8 mouse cellular contexts compared by ENCODE assay signal in the genomic region with DNA sequence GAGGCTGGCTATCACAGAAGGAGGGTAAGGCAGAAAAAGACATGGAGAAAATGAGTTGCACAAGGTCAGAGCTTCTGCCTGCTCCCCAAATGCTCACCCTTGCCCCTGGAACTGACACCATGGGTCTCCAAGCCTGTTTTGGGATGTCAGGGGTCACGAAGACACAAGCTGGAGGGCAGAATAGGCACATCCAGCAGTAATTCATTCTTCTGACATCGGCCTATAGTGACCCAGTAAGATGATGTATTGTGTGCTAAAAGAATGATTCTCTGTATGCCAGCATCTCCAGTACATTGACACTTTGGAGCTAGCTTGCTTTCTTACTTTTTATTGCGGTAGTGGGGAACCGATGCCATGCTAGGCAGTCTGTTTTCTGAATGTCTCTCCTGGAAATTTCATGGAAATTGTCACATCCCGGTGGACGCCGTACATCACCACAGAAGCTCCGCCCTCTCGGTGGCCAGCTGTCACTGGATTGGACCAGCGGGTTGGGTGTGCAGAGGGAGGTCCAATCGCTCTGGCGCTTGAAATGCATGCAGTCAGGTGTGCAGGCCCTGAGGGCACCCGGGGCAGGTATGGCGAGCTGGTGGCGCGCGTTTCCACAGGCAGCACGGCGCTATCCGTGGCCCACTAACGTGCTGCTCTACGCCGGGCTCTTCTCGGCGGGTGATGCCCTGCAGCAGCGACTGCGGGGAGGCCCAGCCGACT. TPM values are rescaled to one million over a fixed set of nuclear protein-coding genes. Genes with fewer than 3 reads are reported as not detected.
DNase-seq lines count a peak whose midpoint lies in the region; TF ChIP-seq lines count a peak whose summit lies in the region.

No protein-coding gene starts in this region.

- TF ChIP-seq POLR2A in kidney, adult 2 months (IDR thresholded peaks at IDR 0.05; ENCODE audit: low read depth, low read length) = peak; percentile 87
- no peak for TF ChIP-seq POLR2A in small intestine, adult 2 months (IDR thresholded peaks at IDR 0.05; ENCODE audit: low read depth, low read length)

- H3K9me3 ChIP-seq in midbrain, embryonic 10.5 days (replicated peaks) = no peaks in the 10 kb centered on the region

- H3K36me3 ChIP-seq in kidney, adult 2 months (ENCODE audit: control insufficient read depth, insufficient read depth, low read length) = peaks cover 2% of the 10 kb centered on the region; the same call in 1 of the 2 replicates
- H3K36me3 ChIP-seq in midbrain, embryonic 10.5 days = no peaks in the 10 kb centered on the region
- no peaks in the 10 kb centered on the region for H3K36me3 ChIP-seq in small intestine, adult 2 months (ENCODE audit: control insufficient read depth, insufficient read depth, low read length)

- intact Hi-C loops in left cerebral cortex, postnatal 25 days (cut with DNase I) = loop anchor here (2.0 to 5.0 kb wide), 2 partner anchors 47 to 167 kb away; a partner anchor contains a TSS

- H3K4me1 ChIP-seq in kidney, adult 2 months (ENCODE audit: control insufficient read depth, insufficient read depth, low read length) = peaks cover 2% of the 10 kb centered on the region; the same call in 1 of the 2 replicates
- peaks cover 16% of the 10 kb centered on the region for H3K4me1 ChIP-seq in midbrain, embryonic 10.5 days
- 0 out of 2 replicates have a peak, but pooled peaks cover 3% of the 10 kb centered on the region for H3K4me1 ChIP-seq in small intestine, adult 2 months (ENCODE audit: control insufficient read depth, insufficient read depth, insufficient read length, low read length)

- H3K27me3 ChIP-seq in kidney, adult 2 months (replicated peaks; ENCODE audit: control insufficient read depth, insufficient read depth, low read length) = no peaks in the 10 kb centered on the region
- peaks cover 25% of the 10 kb centered on the region for H3K27me3 ChIP-seq in midbrain, embryonic 10.5 days (ENCODE audit: low read depth, poor library complexity, severe bottlenecking)
- H3K27me3 ChIP-seq in small intestine, adult 2 months (ENCODE audit: control insufficient read depth, insufficient read depth, low read length) = no peaks in the 10 kb centered on the region; the same call in 1 of the 2 replicates

- 6% methylated on average over 28 of the region's 28 CpGs for WGBS in kidney, adult 2 months
- WGBS in midbrain, embryonic 10.5 days = 6% methylated on average over 28 of the region's 28 CpGs
- WGBS in small intestine, adult 2 months = 6% methylated on average over 28 of the region's 28 CpGs

- peak; percentile 68 for DNase-seq in adrenal gland, postnatal 25 days
- DNase-seq in embryo, embryonic 10.5 days (ENCODE audit: low spot score) = peak; percentile 75
- peak; percentile 20 for DNase-seq in gastrocnemius, postnatal 25 days
- DNase-seq in kidney, adult 2 months = peak; percentile 95
- peak; percentile 83 to 93 for DNase-seq in left cerebral cortex, postnatal 25 days (ENCODE audit: low spot score in 2 of 2)
- DNase-seq in midbrain, embryonic 10.5 days (ENCODE audit: low spot score) = peak; percentile 64
- no peak for DNase-seq in spleen, adult 12 weeks (ENCODE audit: low spot score)

- peak overlapping the region; percentile 61 for H3K27ac ChIP-seq in kidney, adult 2 months (ENCODE audit: insufficient read depth, low read depth, low read length)
- H3K27ac ChIP-seq in midbrain, embryonic 10.5 days (replicated peaks) = peak overlapping the region; percentile 70
- H3K27ac ChIP-seq in small intestine, adult 2 months (ENCODE audit: insufficient read depth, low read depth, low read length) = no peak overlapping the region

- peak overlapping the region; percentile 65 for H3K4me3 ChIP-seq in kidney, adult 2 months (ENCODE audit: insufficient read depth, low read depth, low read length)
- peak overlapping the region; percentile 73 for H3K4me3 ChIP-seq in midbrain, embryonic 10.5 days
- peak overlapping the region; percentile 81 for H3K4me3 ChIP-seq in small intestine, adult 2 months (ENCODE audit: low read depth, low read length)

- no peak for TF ChIP-seq CTCF in kidney, adult 2 months (conservative IDR thresholded peaks at IDR 0.05; ENCODE audit: insufficient read depth, insufficient read length, low read depth, low read length)
- TF ChIP-seq CTCF in small intestine, adult 2 months (IDR thresholded peaks at IDR 0.05; ENCODE audit: extremely low read depth, insufficient read length, insufficient replicate concordance, low read depth, low read length) = no peak

RNA-seq across cellular contexts. Expression of a gene that starts 37.3 kb away (rescaled TPM):
- total RNA-seq in adrenal gland, postnatal 25 days (2021) = 6.8 and 13.1 TPM in 2 replicates
- 1 to 10 TPM in 1 of 2 experiments, under 1 TPM in 1; 0.69 to 1.0 TPM for total RNA-seq in gastrocnemius, postnatal 25 days (2021)
- polyA plus RNA-seq in kidney, adult 2 months (2012; rRNA removed) = 363 and 893 TPM in 2 replicates
- total RNA-seq in left cerebral cortex, postnatal 25 days (2021) = 10 to 100 TPM; 64.8 to 68.0 TPM
- 2.9 and 3.2 TPM in 2 replicates for polyA plus RNA-seq in midbrain, embryonic 10.5 days (2016; fragmentation: Nextera tagmentation; extraction: Ambion mirVana)
- 2.7 and 4.7 TPM in 2 replicates for polyA plus RNA-seq in small intestine, adult 2 months (2012; rRNA removed)

RNA-seq across cellular contexts. Expression of a gene that starts 37.4 kb away (rescaled TPM):
- 84.2 and 86.3 TPM in 2 replicates for total RNA-seq in adrenal gland, postnatal 25 days (2021)
- 10 to 100 TPM; 41.8 to 47.7 TPM for total RNA-seq in gastrocnemius, postnatal 25 days (2021)
- 77.3 and 85.4 TPM in 2 replicates for polyA plus RNA-seq in kidney, adult 2 months (2012; rRNA removed)
- 10 to 100 TPM; 64.9 to 74.6 TPM for total RNA-seq in left cerebral cortex, postnatal 25 days (2021)
- polyA plus RNA-seq in midbrain, embryonic 10.5 days (2016; fragmentation: Nextera tagmentation; extraction: Ambion mirVana) = 63.5 and 71.2 TPM in 2 replicates
- polyA plus RNA-seq in small intestine, adult 2 months (2012; rRNA removed) = 76.7 and 137 TPM in 2 replicates

RNA-seq across cellular contexts. Expression of a gene that starts 46.1 kb away (rescaled TPM):
- 1.5 and 1.9 TPM in 2 replicates for total RNA-seq in adrenal gland, postnatal 25 days (2021)
- total RNA-seq in gastrocnemius, postnatal 25 days (2021) = not detected
- 0.37 and 0.41 TPM in 2 replicates for polyA plus RNA-seq in kidney, adult 2 months (2012; rRNA removed)
- 100 to 1,000 TPM; 262 to 285 TPM for total RNA-seq in left cerebral cortex, postnatal 25 days (2021)
- polyA plus RNA-seq in midbrain, embryonic 10.5 days (2016; fragmentation: Nextera tagmentation; extraction: Ambion mirVana) = 10.6 and 18.7 TPM in 2 replicates
- 0.14 and 0.35 TPM in 2 replicates for polyA plus RNA-seq in small intestine, adult 2 months (2012; rRNA removed)

RNA-seq across cellular contexts. Expression of a gene that starts 46.4 kb away (rescaled TPM):
- total RNA-seq in adrenal gland, postnatal 25 days (2021) = 0.94 TPM in 1 of 2 replicates, not detected in the other
- not detected for total RNA-seq in gastrocnemius, postnatal 25 days (2021)
- 0.09 and 0.20 TPM in 2 replicates for polyA plus RNA-seq in kidney, adult 2 months (2012; rRNA removed)
- 1 to 10 TPM; 1.0 to 1.7 TPM for total RNA-seq in left cerebral cortex, postnatal 25 days (2021)
- 0.85 and 1.2 TPM in 2 replicates for polyA plus RNA-seq in midbrain, embryonic 10.5 days (2016; fragmentation: Nextera tagmentation; extraction: Ambion mirVana)
- polyA plus RNA-seq in small intestine, adult 2 months (2012; rRNA removed) = not detected in 2 replicates

Comparison
In these comparisons a context has a peak if more than half of its experiments do, and no peak if none do; other contexts are left out.
1. RNA of a gene that starts 46.1 kb away (total RNA-seq): 262 to 285 TPM in left cerebral cortex, postnatal 25 days; 1.5 to 1.9 TPM in adrenal gland, postnatal 25 days and not detected in gastrocnemius, postnatal 25 days; every median in the first group is over 10 times any median in the second.
2. Peak in every context shown above with its lines, with median percentiles within 50 percentile points of each other: H3K4me3 ChIP-seq.